Mouse (Mus musculus) left cerebral cortex, adult 8-10 months (tissue): Measurements from ENCODE around the gene Casz1. TPM values are rescaled to one million over a fixed set of nuclear protein-coding genes. Genes with fewer than 3 reads are reported as not detected.

Source experiments
- DNase-seq, 2 experiments: peaks; one replicate each; pipeline ENCODE4 v3.0.0; 2022; ENCODE audit warnings: low spot score in 2 of 2
- total RNA-seq, 4 experiments: library from RNA; stranded (reverse); gene quantifications; 2 replicates each; pipeline ENCODE4 v1.2.4; 2022

Casz1 gene
- total RNA-seq, result 1 to 10 TPM; 1.2 to 2.4 (median 1.7) TPM

- DNase-seq, result peak; percentile 71 to 84
These were observed at the start of gene Casz1 for GRCm38 (mm10) chr4:148804137-148804779. Gene Casz1 (plus strand): TSS chr4:148804429.

GRCm38 (mm10) chr4:148758863-148759262 is 45.4 kb upstream of the Casz1 start:
- no peak for DNase-seq

- DNase-seq, result no peak
These were observed 44.1 kb upstream of the Casz1 start for GRCm38 (mm10) chr4:148760152-148760551.

GRCm38 (mm10) chr4:148766021-148766775 is 38.0 kb upstream of the Casz1 start:
- DNase-seq, result no peak

- DNase-seq, result no peak
These were observed 36.4 kb upstream of the Casz1 start for GRCm38 (mm10) chr4:148767655-148768305.

- no peak for DNase-seq
These were observed 35.6 kb upstream of the Casz1 start for GRCm38 (mm10) chr4:148768649-148769048.

GRCm38 (mm10) chr4:148770582-148771408 is 33.4 kb upstream of the Casz1 start:
- no peak for DNase-seq

- no peak for DNase-seq
These were observed 32.8 kb upstream of the Casz1 start for GRCm38 (mm10) chr4:148771409-148771929.

GRCm38 (mm10) chr4:148772658-148773057 is 31.6 kb upstream of the Casz1 start:
- DNase-seq, result no peak

- DNase-seq, result no peak
These were observed 30.2 kb upstream of the Casz1 start for GRCm38 (mm10) chr4:148774036-148774435.

- no peak for DNase-seq
These were observed 28.6 kb upstream of the Casz1 start for GRCm38 (mm10) chr4:148775476-148776269.

- DNase-seq, result no peak
These were observed 24.1 kb upstream of the Casz1 start for GRCm38 (mm10) chr4:148780097-148780621.

GRCm38 (mm10) chr4:148781516-148781915 is 22.7 kb upstream of the Casz1 start:
- DNase-seq, result no peak

- DNase-seq, result no peak
These were observed 21.3 kb upstream of the Casz1 start for GRCm38 (mm10) chr4:148782880-148783279.

GRCm38 (mm10) chr4:148783760-148784159 is 20.5 kb upstream of the Casz1 start:
- DNase-seq, result no peak

- DNase-seq, result no peak
These were observed 19.1 kb upstream of the Casz1 start for GRCm38 (mm10) chr4:148785053-148785567.

- DNase-seq, result no peak
These were observed 18.2 kb upstream of the Casz1 start for GRCm38 (mm10) chr4:148785995-148786394.

- no peak for DNase-seq
These were observed 13.3 kb upstream of the Casz1 start for GRCm38 (mm10) chr4:148790940-148791339.

GRCm38 (mm10) chr4:148795038-148795437 is 9.2 kb upstream of the Casz1 start:
- DNase-seq, result no peak
